Mouse (Mus musculus): ENCODE results near the gene Tbxas1.

DNA sequence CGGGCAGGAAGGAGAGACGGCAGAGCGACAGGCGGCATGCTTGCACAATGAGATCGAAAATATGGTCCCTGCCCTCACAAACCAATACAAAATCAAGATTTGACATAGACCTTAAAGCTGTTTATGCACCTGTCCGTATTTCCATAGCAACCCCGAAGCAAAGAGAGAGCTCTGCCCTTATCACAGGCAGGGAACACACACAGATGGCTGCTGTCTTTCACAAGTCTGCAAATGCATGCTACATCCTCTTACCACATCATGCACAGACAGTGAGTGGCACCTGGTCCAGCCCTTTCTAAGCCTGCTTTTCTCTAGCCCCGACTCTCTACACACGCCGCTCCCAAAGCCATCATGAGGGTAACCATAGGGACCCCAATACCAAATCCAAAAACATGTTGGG lies 39.0 kb downstream of the Tbxas1 start:
- TF ChIP-seq EP300 (optimal IDR thresholded peaks at IDR 0.05) (no peak), CTCF (IDR thresholded peaks at IDR 0.05; ENCODE audit: low read depth) (no peak)
